Mouse (Mus musculus): ENCODE data around the gene Ubap2l.

Ubap2l gene

GRCm38 (mm10) chr3:90052351-90053241, at the start of gene Ubap2l:
TSS of gene Ubap2l (minus strand) at chr3:90052628.
- DNase-seq (ENCODE audit: low spot score): peak; percentile 81

- DNase-seq (ENCODE audit: low spot score): no peak
Observed at GRCm38 (mm10) chr3:90101673-90102072, 49.2 kb upstream of the Ubap2l start.

GRCm38 (mm10) chr3:90101010-90101409, 48.6 kb upstream of the Ubap2l start:
- no peak for DNase-seq (ENCODE audit: low spot score)

DNA sequence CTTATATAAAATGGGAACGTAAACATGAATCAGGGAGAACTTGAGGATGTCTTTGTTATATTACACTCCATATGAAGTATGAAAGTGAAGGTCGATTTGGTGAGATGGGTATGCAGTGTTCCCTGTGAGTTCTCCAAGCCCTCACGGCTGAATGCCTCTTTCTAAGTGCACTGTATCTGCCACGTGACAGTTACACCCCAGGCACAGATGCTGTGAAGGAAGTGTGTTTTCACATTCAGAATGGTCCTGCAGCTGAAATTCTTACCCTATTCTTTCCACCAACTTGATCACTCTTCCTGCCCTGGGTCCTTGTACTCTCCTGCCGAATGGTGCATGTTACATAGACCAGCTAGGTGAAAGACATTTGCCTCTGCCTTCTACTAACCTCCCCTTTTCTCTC, 45.5 kb upstream of the Ubap2l start:
- DNase-seq (ENCODE audit: low spot score): no peak

DNA sequence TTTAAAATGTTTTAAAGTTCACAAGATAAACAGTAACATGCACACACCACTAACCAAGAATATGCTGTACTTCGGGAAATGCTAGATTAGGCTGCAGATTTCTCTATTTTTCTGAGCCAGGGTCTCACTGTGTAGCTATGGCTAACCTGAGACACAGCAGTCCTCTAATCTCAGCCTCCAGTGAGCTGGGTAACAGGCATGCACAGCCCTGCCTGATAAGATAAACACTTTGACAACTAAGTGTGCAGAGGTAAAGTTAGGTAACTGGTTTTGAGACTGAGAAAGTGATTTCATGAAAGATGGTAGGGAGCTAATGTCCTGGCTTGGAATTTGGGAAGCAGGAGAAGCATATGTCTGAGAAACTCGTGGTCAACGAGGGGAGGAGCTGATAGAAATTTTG, 42.0 kb upstream of the Ubap2l start:
- no peak for DNase-seq (ENCODE audit: low spot score)

DNA sequence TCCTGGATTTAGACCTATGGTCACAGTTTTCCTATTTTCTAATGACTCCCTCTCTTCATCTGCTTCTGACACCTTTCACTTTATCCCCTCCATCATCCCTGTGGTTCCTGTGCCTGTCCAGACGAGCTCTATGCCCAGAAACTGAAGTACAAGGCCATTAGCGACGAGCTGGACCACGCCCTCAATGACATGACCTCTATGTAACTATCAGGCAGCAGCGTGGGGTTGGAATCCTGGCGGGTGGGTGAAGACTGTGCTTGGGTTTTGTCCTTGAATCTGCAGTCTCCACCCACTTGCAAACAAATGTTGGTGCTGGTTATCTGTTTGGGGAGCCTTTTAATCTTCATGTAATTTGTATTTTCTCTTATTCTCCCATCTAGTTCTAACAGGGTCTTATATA, 38.5 kb upstream of the Ubap2l start:
- DNase-seq (ENCODE audit: low spot score): no peak

DNA sequence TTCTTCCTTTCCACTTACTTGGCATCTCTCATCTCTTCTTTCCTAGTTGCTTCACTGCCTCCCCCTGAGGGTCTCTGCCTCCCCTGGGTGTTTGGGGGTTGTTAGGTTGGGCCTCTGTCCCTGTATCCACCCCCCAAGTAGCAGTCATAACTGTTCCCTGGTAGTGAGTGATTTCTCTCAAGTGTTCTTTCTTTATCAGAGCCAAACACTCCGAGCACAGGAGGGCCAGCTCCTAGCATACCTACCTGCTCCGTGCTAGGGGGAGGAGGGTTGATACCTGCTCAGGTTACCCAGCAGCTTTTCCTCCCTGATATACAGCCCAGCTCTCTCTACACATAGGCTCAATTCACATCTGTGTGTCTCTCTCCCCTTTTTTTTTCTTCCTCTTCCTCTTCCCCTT, 36.2 kb upstream of the Ubap2l start:
- no peak for DNase-seq (ENCODE audit: low spot score)

DNA sequence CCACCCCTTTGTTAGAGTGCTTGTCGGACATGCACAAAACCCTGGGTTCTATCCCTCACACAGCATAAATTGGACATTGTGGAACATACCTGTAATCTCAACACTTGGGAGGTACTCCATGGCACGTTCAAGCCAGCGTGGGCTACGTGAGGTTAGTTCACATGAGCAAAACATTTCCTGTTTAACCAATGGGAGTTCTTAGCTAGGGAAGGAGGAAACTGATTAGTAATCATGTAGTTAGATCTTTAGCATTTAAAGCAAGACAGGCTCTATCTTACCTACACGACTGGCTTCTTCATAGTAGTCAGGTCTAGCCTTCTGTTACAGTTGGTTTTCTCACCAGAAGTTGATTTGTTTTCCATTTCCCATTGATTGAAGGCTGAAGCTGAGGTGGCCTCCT, 33.6 kb upstream of the Ubap2l start:
- DNase-seq (ENCODE audit: low spot score): no peak

DNA sequence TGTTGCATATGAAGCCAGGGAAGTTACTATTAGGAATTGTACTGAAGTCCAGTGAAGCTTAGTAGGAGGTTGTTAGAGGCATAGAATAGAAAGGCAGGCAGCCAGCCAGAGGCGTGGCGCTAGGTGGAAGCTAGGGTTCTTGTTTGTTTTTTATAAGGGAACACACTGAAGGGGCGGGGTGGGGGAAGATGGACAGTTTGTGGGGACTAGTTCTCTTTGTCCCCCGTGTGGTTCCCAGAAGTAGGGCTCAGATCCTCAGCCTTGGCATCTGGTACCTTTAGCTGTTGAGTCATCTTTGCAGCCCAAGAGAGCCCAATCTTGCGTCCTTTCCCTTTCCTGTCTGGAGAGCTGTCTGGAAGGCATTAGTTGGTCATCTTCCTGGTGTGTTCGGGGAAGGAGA, 32.9 kb upstream of the Ubap2l start:
- DNase-seq (ENCODE audit: low spot score): no peak

DNA sequence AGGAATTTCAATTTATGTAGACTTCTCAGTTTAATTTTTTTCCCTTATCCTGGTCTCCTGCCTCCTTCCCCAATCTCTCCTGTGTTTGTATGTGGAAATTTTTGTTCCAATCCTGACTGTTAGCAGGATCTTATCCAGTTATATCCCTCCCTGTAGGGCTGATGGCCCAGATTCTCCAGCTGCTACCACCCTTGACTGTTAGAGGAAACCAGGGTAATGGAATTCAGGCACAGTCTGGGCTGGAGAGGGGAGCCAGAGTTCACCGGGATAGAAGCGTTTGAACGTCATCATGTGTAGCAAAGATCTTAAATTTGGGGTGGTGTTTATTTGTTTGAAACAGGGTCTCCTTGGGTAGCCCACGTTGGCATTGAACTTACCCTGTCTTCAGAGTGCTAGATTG, 32.4 kb upstream of the Ubap2l start:
- no peak for DNase-seq (ENCODE audit: low spot score)

- DNase-seq (ENCODE audit: low spot score): no peak
Observed at GRCm38 (mm10) chr3:90083698-90084324, 31.4 kb upstream of the Ubap2l start.

DNA sequence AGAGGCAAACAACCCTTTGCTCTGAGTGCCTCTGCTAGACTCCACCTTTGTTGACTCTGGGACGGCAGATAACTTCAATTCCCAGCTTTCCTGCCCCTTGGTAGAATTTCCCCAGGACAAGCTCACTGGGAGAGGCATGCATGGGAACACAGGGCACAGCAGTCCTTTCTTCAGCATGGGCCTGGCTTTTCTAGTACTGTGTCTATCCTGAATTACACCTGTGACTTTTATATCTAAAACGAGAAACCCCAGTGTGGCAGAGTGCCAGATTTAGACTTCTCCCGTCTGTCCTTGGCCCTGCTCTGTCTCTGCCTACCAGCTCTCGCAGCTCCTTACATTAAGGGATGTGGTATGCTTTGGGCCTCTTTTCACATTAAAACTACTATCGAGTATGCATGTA, 30.6 kb upstream of the Ubap2l start:
- DNase-seq (ENCODE audit: low spot score): no peak

- DNase-seq (ENCODE audit: low spot score): no peak
Observed at GRCm38 (mm10) chr3:90081365-90082240, 29.2 kb upstream of the Ubap2l start.

DNA sequence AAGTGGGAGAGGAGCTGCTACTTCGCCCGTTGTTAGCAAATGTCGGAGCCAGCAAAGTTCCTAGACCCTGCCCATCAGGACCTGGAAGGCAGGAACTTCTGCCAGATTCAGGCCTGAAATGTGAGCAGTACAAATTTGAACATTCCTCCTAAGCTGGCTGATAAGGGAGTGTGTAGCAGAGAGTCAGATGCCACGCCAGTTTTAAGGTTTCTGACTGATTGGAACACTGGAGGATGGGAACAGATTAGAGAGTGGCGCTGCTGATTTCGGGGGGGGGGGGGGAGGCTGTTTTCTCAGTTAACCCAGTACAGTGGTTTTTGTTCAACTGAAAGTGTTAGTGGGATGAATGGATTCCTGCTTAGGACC, 28.1 kb upstream of the Ubap2l start:
- DNase-seq (ENCODE audit: low spot score): no peak

GRCm38 (mm10) chr3:90079763-90080497, 27.5 kb upstream of the Ubap2l start:
- DNase-seq (ENCODE audit: low spot score): peak; percentile 54

DNA sequence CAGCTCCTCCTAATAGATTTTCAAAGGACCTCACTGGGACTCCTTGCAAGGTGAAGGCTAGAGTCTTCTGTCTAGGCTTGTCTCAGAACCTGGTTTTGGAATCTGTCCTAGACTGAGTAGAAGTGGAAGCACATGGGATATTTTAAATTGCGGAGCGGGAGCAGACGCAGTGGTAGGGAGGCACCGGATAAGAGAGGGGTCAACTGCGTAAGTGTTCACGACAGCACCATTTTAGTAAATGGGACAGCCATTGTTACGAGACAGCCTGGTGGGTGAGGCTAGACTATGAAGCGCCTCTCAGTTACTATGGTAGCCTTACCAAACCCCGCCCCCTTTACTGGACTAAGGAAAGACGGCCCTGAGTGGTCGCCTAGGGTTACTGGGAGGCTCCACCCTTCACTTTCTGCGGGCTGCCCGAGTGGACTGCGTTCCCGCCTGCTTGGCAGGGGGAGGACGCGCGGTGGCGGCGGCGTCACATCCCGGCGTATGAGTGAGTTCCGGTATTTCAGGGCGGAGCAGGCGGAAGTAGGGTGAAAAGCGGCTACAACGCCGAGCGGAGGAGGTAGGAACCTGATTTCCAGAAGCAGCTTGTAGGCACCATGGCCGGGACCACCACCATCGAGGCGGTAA, 26.8 kb upstream of the Ubap2l start:
- DNase-seq (ENCODE audit: low spot score): peak; percentile 84

- no peak for DNase-seq (ENCODE audit: low spot score)
Observed at GRCm38 (mm10) chr3:90078224-90078623, 25.8 kb upstream of the Ubap2l start.

GRCm38 (mm10) chr3:90076921-90077716, 24.7 kb upstream of the Ubap2l start:
- DNase-seq (ENCODE audit: low spot score): peak; percentile 81

GRCm38 (mm10) chr3:90072294-90072693, 19.9 kb upstream of the Ubap2l start, which contains the start of gene Tpm3:
TSS of gene Tpm3 (plus strand) at chr3:90072649.
- DNase-seq (ENCODE audit: low spot score): no peak

- DNase-seq (ENCODE audit: low spot score): no peak
Observed at GRCm38 (mm10) chr3:90069688-90070087, 17.3 kb upstream of the Ubap2l start.

DNA sequence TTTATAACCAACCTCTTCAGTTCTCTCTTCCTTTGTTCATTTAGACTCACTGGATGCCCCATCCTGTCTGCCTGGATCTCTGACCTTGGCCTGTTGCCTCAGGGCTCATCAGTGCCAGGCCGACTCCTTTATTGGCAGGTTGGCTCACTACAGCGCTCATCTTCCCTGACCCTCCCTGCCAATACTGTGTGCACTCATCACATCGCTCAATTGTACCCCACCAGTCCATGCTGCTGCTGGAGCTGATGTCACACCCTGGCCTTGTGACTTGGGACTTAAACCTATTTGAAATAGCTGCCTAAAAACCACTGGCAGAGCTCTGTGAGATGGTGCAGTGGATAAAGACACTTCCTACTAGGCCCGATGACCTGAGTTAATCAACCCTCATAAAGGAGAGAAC, 15.4 kb upstream of the Ubap2l start:
- DNase-seq (ENCODE audit: low spot score): no peak

Data from ovary, postnatal 14 days (tissue).